Mouse (Mus musculus): ENCODE data around the gene Rps19. TPM values are rescaled to one million over a fixed set of nuclear protein-coding genes. Genes with fewer than 3 reads are reported as not detected.
"Not testable (repeated sequence)": the region's sequence is repeated elsewhere in the genome, so short reads cannot be mapped to it uniquely, and the experiment has no call there.

Gene Rps19
- 100 to 1,000 TPM; 446 to 548 TPM for total RNA-seq (2021)

DNA sequence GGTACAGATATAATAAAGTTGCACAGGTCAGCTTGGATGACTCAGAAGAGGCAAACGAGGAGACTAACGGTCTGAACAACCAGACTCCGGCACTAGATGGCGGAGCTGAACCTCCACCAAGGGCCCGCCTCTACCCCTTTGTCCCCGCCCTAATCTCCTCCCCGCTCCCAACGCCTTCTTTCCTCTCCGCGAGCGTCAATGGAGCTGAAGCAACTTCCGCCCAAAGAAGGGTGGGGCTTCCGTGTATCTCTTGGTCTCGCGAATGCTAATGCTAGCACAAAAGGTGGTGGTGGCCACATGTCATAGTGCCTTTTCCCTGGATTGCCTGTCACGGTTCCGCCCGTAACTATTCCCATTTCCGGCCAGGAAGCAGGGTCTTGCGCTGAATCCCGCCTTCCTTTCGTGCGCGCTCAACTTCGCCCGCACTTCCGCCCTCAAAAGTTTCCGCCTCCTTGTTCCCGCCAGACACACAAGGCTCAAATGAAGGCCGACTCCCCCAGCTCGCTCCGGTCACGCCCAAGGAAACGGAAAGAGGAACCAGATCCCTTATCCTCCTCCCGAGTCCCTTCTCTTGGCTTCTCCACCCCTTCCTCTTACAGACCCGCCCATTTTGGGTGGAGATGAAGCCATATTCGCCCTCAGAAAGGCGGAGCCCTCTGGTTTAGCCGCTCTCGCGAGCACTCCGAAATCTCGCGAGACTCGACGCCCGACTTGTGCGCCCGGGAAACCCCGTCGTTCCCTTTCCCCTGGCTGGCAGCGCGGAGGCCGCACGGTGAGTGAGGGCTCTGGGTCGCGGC is at the start of gene Rps19:
Rps19 (plus strand) TSS at position 476 of the 797 bp plus-strand sequence.
- DNase-seq (ENCODE audit: extremely low spot score in 1 of 2, low spot score in 1 of 2): peak; percentile 96 to 97

DNA sequence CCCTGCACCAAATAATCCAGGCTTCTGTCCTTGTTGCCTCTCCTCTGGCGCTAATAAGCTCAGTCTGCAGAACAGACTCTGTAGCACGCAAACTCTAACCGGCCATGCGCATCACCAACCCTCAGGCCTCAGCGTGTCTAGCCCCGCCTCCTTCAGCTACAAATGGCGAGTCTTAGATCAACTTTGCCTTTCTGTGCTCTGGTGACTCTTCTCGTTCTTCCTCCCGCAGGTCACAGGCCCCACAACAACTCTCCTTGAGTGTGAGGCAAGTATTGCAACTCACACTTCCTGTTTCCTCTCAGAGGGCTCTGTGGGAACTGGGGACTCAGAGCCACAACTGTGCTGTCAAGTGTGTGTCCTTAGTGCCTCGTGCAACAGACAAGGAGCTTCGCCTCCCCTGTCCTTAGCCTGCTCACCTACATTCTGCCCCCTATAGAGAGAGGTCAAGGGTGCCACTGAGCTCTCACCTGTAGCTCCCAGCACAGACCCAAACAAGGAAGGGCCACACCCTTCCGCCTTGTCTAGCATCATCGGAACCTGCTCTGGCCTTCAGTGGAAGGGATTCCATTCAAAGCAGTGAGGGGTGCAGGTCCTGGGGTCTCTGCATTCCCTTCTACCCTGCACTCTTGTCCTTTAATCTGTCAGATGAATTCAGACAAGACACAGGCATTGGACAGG is 45.3 kb upstream of the Rps19 start:
- DNase-seq (ENCODE audit: extremely low spot score in 1 of 2, low spot score in 1 of 2): not testable (repeated sequence)

DNA sequence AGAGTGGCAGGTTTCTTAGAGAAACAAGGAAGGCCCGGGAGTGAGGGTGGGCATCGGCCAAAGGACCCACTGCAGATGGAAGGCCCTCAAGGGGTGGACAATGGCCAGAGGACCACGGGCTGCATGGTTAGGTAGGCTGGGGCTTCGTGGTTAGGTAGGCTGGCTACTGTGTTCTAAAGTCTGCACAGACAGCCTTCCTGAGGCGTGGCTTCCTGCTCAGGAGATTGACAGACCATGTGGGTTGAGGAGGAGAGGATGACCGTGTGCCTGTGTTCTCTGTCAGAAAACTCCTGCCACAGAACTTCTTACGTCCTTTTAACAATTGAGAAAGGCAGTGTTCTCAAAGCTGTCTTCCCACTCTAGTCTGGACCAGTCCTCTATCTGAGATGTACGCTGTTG is 44.8 kb upstream of the Rps19 start:
- no peak for DNase-seq (ENCODE audit: extremely low spot score in 1 of 2, low spot score in 1 of 2)

DNA sequence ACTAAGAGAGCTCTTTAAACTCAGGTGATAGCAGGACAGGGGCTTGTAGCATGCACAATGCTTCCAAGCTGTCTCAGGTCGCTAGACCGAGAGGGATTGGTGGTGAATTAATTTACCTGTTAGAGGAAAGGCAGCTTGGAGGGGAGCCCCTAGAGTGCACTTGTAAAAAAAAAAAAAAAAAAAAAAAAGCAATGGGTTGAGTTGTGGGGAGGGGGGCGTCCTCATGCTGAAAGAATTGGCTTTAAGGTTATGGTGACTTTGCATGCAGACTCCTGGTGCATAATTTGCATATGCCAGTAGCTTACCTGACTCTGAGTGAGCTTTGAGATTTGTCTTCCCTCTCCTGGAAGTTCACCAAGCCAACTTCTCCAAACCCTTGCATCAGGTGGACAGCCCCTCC is 43.8 kb upstream of the Rps19 start:
- DNase-seq (ENCODE audit: extremely low spot score in 1 of 2, low spot score in 1 of 2): no peak

DNA sequence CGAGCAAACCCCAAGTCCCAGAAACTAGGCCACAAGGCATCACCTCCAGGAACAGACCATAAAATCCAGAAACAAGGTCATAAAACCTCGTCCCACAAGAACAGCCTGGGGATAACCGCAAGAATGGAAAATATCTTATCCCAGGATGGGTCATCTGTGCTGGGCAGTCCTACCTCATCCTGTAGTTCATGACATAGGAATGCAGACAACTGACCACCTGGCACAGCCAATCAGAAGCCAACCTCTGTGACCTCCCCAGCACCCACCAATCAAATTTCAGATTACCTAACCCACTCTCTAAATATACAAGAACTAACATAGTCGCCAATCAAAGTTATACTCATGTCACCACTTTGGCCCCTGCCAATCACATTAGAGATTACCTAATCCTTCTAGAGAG is 43.2 kb upstream of the Rps19 start:
- no peak for DNase-seq (ENCODE audit: extremely low spot score in 1 of 2, low spot score in 1 of 2)

DNA sequence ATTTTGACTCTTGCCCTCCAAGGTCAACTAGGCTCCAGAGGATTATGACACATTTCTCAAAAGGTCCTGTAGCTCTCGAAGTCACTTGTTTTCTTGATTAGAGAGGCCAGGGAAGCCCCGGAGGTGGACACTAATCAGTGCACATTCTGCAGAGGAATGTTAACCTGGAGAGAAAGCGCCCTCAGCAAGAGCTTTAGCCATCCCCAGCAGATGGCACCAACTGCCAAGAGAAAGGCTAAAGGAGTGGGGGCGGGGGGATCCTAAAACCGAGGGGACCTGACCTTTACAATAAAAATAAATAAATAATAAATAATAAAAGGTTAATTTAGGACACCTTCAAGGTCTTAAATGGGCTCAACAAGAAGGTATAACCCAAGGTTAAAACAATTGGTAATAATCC is 40.0 kb upstream of the Rps19 start:
- no peak for DNase-seq (ENCODE audit: extremely low spot score in 1 of 2, low spot score in 1 of 2)

DNA sequence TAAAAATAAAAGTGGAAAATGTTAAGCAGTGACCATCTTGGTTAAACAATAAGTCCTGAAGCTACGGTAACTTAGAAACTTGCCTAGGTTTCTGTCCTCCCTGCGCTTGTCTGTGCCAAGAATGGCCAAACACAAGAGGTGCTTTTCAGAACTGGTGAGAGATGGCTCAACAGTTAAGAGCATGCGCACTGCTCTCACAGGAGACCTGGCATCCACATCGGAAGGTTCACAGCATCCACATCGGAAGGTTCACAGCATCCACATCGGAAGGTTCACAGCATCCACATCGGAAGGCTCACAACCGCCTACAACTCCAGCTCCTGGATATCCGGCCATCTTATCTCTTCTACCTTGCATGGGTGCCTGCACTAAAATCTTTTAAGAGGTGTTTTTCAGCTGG is 39.0 kb upstream of the Rps19 start:
- DNase-seq (ENCODE audit: extremely low spot score in 1 of 2, low spot score in 1 of 2): no peak

DNA sequence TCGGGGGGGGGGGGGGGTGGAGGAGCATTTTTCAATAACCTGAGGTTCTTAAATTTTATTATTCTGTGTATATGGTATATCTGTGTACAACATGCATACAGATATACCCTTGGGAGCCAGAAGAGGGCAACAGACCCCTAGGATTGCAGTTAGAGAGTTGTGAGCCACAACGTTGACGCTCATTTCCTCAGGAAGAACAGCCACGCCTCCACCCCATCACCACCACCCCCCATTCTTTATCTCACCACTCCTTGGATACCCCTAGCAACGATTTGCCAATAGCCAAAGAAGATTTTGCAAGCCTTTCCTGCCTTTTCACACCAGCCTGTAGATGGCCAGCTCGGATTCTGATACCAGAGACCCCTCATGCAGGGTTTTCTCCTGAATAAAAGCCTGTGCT is 38.5 kb upstream of the Rps19 start:
- no peak for DNase-seq (ENCODE audit: extremely low spot score in 1 of 2, low spot score in 1 of 2)

DNA sequence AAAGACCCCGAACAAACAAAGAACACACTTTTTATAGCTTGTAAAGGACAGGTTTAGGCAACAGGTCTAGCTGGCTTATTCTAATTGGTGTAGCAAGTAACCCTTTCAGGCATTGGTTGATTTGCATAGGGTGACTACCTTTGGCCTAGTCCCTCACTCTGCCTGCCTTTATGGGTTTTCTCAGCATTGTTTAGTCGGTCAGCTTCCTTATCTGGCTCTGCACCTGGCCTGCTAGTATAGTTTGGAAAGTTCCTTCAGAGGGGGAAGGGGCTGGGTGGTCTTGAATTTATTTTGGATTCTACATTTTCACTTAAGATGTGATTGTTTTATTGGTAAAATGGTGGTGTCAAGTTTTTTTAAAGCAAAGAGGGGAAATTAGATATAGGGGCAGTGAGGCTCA is 37.6 kb upstream of the Rps19 start:
- DNase-seq (ENCODE audit: extremely low spot score in 1 of 2, low spot score in 1 of 2): not testable (repeated sequence)

DNA sequence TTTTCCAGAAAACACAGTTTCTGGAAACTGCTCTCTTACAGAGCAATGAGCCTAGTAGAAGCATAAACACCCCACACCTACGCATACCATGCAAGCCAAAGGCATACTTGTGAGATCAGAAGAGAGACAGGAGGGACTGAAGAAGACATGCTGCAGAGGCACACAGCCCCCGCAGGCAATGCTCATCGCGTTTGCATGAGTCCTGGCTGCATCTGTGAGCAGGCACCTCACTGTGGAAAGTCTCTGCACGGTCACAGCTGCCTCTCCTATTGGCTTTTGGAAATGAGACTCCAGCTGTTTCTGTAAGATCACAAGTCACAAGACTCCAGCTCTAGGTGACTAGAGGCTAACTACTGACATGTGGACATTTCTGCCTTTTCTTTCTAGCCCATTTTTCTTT is 34.0 kb upstream of the Rps19 start:
- DNase-seq (ENCODE audit: extremely low spot score in 1 of 2, low spot score in 1 of 2): peak in 1 of 2 experiments; percentile 10

DNA sequence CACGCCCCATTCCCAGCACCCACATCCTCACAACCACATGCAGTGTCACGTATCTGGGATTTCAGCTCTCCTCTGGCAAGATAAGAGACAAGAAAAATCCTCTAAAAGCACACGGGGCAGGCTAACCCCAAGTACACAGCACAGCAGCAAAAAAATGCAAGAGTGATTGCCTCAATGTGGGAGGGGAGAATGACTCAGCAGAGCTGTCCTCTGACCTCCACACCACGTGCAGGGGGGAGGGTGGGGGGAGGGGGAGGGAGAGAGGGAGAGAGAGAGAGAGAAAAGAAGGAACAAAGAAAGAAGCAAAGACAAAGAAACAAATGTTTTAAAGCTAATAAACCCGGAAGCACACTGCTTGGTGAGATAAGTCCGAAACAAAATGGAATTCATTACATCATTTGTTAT is 33.3 kb upstream of the Rps19 start:
- DNase-seq (ENCODE audit: extremely low spot score in 1 of 2, low spot score in 1 of 2): no peak

DNA sequence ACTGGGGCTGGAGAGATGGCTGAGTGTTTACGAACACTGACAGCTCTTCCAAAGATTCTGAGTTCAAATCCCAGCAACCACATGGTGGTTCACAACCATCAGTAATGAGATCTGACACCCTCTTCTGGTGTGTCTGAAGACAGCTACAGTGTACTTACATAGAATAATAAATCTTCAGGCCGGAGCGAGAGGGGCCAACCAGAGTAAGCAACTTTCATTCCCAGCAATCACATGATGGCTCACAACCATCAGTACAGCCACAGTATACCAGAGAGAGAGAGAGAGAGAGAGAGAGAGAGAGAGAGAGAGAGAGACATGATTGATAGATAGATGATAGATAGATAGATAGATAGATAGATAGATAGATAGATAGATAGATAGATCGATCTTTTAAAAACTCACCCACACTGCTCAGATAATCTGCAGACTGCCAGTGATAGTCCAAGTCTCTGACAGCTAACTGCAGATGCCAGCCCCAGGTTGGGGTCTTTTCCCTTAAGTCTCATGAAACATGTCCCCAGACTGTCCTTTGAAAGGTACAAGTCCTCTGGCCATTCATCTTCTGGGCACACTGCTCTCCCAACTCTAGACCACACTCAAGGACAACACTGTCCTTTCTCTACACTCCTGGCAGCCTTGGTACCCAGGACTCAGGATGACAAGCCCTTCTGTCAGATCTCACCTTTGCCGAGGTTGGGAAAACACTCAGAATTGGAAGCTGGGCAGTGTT is 32.4 kb upstream of the Rps19 start:
- no peak for DNase-seq (ENCODE audit: extremely low spot score in 1 of 2, low spot score in 1 of 2)

DNA sequence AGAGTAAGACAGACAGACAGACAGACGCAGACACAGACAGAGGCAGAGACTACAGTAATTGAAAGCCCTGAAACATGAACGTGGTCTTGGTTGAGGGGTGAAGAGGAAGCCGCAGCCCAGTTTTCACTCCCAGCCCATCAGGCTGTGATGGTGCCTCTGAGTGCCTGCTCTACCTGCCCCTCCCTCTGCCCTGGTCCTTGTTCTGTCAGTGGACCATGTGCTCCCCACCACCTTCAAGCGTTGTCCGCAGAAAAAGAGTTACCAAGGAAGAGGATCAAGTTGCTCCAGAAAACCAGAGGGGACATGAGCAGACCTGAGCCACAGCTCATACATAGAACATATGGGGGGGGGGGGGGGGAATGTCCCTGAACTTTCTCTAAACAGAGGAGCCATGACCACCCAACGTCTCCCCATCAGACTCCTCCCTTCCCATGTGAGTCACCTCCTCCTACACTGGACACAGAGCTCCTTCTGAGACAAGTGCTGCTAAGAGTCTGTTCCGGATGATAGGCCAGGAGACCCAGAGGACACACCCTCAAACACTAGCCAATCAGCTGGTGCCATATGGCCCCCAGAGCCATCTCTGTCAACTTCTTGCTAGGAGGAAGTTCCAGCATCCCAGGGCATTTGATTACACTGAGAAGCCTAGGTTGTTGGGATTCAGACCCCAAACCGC is 31.5 kb upstream of the Rps19 start:
- DNase-seq (ENCODE audit: extremely low spot score in 1 of 2, low spot score in 1 of 2): no peak

DNA sequence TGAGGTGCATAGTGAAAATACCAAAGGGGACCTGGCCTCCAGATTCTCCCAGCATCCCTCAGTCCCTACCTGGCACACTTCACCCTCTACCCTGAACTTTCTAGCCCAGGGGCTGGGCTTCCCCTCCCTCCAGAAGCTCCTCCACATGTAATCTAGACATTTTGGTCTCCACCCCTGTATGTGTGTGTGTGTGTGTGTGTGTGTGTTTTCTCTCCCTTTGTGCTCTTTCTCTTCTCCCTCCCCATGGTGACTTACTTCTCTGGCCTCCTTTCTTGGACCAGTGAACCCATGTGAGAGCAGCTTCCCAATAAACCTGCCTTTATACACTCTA is 31.0 kb upstream of the Rps19 start:
- no peak for DNase-seq (ENCODE audit: extremely low spot score in 1 of 2, low spot score in 1 of 2)

DNA sequence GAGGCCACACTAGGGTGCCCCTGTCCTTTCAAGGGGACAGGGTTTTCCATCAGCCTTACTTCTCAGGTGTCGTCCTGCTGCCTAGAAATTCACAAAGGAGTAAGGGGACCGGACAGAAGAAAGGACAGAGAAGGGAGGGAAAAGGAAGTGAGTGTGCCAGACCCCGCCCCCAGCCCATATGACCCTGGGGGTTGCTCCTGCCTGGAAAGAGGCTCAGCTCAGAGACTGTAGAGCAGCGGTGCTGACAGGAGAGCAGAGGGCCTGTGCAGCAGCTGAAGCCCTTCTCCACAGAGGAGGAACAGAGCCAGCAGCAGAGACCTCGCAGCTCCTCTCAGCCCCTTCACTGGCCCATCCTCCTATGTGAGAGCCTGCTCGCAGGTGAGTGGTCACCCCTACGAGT is 30.5 kb upstream of the Rps19 start:
- no peak for DNase-seq (ENCODE audit: extremely low spot score in 1 of 2, low spot score in 1 of 2)

DNA sequence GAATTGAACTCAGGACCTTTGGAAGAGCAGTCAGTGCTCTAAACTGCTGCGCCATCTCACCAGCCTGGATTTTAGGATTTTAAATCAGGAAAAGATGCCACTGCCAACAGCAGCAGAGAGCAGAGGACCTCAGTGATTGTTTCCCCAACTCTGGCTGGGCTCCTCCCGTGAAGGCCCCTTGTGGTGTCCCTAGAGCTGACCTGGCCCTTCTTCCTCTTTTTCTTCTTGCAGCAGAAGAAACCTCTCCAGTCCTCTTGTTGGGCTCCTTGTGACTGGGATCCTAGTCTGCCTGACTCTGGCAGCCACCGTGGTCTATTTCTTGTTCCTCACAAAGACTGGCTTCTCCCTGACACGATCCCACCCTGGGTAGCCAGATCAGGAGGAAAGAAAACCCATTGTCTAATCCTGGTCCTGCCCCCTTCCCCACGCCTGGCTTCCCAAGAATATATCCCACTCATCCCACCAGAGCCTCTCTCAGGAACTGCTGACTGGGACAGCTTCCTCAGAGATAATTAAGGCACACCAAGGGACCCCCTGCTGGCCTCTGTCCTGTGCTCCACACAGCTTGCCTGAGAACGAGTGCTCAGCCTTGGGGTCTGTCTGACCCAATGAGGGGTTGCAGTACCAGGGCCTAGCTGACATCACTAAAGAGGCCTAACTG is 27.6 kb upstream of the Rps19 start:
- no peak for DNase-seq (ENCODE audit: extremely low spot score in 1 of 2, low spot score in 1 of 2)

DNA sequence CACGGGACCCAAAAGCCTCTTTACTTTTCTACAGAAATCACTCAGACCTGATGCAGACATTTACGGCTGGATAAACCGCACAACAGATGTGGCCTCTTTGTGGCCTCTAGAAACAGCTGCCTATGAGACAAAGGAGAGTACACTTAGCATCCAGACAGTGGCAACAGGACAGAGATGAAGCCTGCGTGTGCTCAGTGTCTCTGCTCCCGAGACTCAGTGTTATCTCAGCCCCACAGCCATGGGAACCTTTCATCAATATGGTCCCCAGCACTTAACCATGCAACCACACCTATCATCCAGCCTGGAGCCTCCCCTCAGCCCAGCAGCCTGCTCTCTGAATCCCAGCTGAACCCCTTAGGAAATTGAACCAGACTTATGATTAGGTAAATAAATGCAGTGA is 24.9 kb upstream of the Rps19 start:
- DNase-seq (ENCODE audit: extremely low spot score in 1 of 2, low spot score in 1 of 2): no peak

DNA sequence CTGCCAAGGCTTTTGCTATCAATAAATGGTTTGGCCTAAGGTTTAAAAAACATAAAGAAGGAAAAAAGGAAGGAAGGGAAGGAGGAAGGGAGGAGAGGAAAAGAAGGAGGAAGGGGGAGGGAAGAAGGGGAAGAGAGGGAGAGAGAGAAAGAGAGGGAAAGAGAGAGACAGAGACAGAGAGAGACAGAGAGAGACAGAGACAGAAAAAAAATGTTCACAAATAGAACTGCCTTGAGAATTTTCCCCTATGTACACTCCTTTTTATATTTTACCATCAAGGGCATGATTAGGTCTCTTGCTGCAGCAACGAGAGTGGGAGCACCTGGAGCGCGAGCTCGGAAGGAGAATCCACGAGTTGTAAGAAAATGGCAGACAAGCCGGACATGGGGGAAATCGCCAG is 22.3 kb upstream of the Rps19 start, which contains the start of gene Gm9844:
Gm9844 (plus strand) TSS at position 301 of the 400 bp plus-strand sequence.
- no peak for DNase-seq (ENCODE audit: extremely low spot score in 1 of 2, low spot score in 1 of 2)

DNA sequence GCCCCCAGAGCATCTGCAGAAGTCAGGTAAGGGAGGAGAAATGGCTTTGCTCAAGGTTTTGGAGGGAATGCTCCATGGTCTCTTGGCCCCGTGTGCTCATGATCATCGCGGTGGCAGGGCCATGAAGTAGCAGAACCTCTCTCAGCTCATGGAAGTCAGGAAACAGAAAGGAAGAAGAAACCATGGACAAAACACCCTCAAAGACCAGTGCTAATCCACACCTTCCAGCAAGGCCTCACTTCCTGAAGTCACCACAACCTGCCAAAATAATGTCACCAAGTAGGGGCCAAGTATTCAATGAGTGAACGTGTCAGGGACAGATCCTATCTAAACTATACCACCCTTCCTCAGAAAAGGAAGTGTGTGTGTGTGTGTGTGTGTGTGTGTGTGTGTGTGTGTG is 21.3 kb upstream of the Rps19 start:
- no peak for DNase-seq (ENCODE audit: extremely low spot score in 1 of 2, low spot score in 1 of 2)

DNA sequence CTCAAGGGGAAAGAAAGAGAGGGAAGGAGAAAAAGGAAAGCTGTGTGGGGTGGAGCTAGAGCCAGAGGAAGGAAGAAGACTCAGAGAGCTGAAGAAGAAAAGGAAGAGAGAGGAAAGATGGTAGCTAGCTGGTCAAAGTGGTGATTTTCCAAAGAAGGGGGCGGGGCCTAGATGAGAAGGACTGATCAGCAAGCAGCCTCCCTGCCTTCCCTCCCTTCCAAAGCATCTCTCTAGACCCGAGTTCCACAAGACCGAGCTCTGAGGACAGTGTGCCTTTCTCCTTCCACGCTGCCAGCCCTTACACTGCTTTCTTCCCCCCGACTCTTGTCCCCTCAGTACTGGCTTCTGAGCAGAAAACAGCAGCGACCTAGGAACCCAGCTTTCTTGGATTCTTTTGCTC is 20.0 kb upstream of the Rps19 start:
- no peak for DNase-seq (ENCODE audit: extremely low spot score in 1 of 2, low spot score in 1 of 2)
